Mouse (Mus musculus) embryonic facial prominence, embryonic 15.5 days (tissue): Measurements from ENCODE around the gene Camk1. TPM values are rescaled to one million over a fixed set of nuclear protein-coding genes. Genes with fewer than 3 reads are reported as not detected.

Experiments used
- ATAC-seq: fragments of 200-750 bp; cut with Nextera tagmentation; 2 replicates; pipeline ENCODE4 v1.8.0; 2017; ENCODE audit warnings: low read depth, moderate TSS enrichment; ENCODE audit not compliant: insufficient number of reproducible peaks, low FRiP score, low TSS enrichment
- H3K27ac ChIP-seq: fragments of 300-500 bp; sonication (generic); replicated peaks from 2 replicates; pipeline ENCODE4 v1.5.1; 2015; ENCODE audit warnings: mild to moderate bottlenecking, inconsistent platforms
- H3K27me3 ChIP-seq: fragments of 300-500 bp; sonication (generic); 2 replicates; pipeline ENCODE4 v1.6.1; 2015; ENCODE audit warnings: inconsistent platforms
- H3K36me3 ChIP-seq: fragments of 300-500 bp; sonication (generic); 2 replicates; pipeline ENCODE4 v1.6.1; 2015; ENCODE audit warnings: mild to moderate bottlenecking, inconsistent platforms
- H3K4me1 ChIP-seq: fragments of 300-500 bp; sonication (generic); 2 replicates; pipeline ENCODE4 v1.6.1; 2015; ENCODE audit warnings: inconsistent platforms
- H3K4me2 ChIP-seq: fragments of 300-500 bp; sonication (generic); replicated peaks from 2 replicates; pipeline ENCODE4 v1.6.1; 2015; ENCODE audit warnings: mild to moderate bottlenecking, inconsistent platforms
- H3K4me3 ChIP-seq: fragments of 300-500 bp; sonication (generic); replicated peaks from 2 replicates; pipeline ENCODE4 v1.5.1; 2015; ENCODE audit warnings: mild to moderate bottlenecking, inconsistent platforms
- H3K9ac ChIP-seq: fragments of 300-500 bp; sonication (generic); 2 replicates; pipeline ENCODE4 v1.6.1; 2015; ENCODE audit warnings: inconsistent platforms
- H3K9me3 ChIP-seq: fragments of 300-500 bp; sonication (generic); replicated peaks from 2 replicates; pipeline ENCODE4 v1.6.1; 2016; ENCODE audit warnings: inconsistent platforms
- WGBS: fragments of 180-500 bp; shearing (Covaris S2); methylation state at CpG from one replicate; pipeline ENCODE4 v1.1.7; 2015; 5-methylcytosine and 5-hydroxymethylcytosine counted together
- polyA plus RNA-seq: library from polyadenylated mRNA; unstranded; fragments of >200 nt; fragmentation: Nextera tagmentation; extraction: Ambion mirVana; gene quantifications from 2 replicates; pipeline ENCODE4 v1.2.1, GENCODE M21; 2015

Gene Camk1
- polyA plus RNA-seq, 1 experiment from 2014 or later, result 101 TPM

GRCm38 (mm10) chr6:113306322-113306985 is 37.3 kb downstream of the Camk1 start:
- no peaks in the 10 kb centered on the region for H3K27me3 ChIP-seq
- peak; percentile 98 for ATAC-seq
- peak overlapping the region; percentile 99 for H3K27ac ChIP-seq
- peak overlapping the region; percentile 100 for H3K4me3 ChIP-seq
- peak overlapping the region; percentile 96 for H3K4me2 ChIP-seq
- H3K9ac ChIP-seq, result peak overlapping the region; percentile 98
- peaks cover 22% of the 10 kb centered on the region for H3K4me1 ChIP-seq
- WGBS, result under 1% methylated on average over 47 of the region's 50 CpGs
- H3K36me3 ChIP-seq, result peaks cover 17% of the 10 kb centered on the region
- no peaks in the 10 kb centered on the region for H3K9me3 ChIP-seq

- 23% methylated on average over 3 of the region's 3 CpGs for WGBS
- Histone ChIP-seq H3K4me3 (no peak overlapping the region), H3K36me3 (no peaks in the 10 kb centered on the region), H3K27ac (no peak overlapping the region), H3K27me3 (no peaks in the 10 kb centered on the region), H3K9me3 (no peaks in the 10 kb centered on the region), H3K4me1 (0 out of 2 replicates have a peak, but pooled peaks cover 3% of the 10 kb centered on the region), H3K9ac (no peak overlapping the region), H3K4me2 (no peak overlapping the region)
- ATAC-seq, result no peak
Observed at GRCm38 (mm10) chr6:113302258-113302657, 41.5 kb downstream of the Camk1 start.

GRCm38 (mm10) chr6:113301350-113301749 is 42.4 kb downstream of the Camk1 start:
- WGBS, result 77% methylated on average over 5 of the region's 5 CpGs
- H3K4me2 ChIP-seq, result no peak overlapping the region
- H3K9ac ChIP-seq, result no peak overlapping the region

GRCm38 (mm10) chr6:113296639-113297038 is 47.1 kb downstream of the Camk1 start:
- ATAC-seq, result no peak
- 56% methylated on average over 4 of the region's 4 CpGs for WGBS
- no peaks in the 10 kb centered on the region for H3K4me1 ChIP-seq

More at GRCm38 (mm10) chr6:113301350-113301749, 42.4 kb downstream of the Camk1 start:
- Histone ChIP-seq H3K27ac (no peak overlapping the region), H3K9me3 (no peaks in the 10 kb centered on the region), H3K36me3 (no peaks in the 10 kb centered on the region), H3K27me3 (no peaks in the 10 kb centered on the region), H3K4me3 (no peak overlapping the region), H3K4me1 (0 out of 2 replicates have a peak, but pooled peaks cover 3% of the 10 kb centered on the region)
- ATAC-seq, result no peak

GRCm38 (mm10) chr6:113296046-113296445 is 47.7 kb downstream of the Camk1 start:
- Histone ChIP-seq H3K27ac (no peak overlapping the region), H3K4me1 (no peaks in the 10 kb centered on the region), H3K9ac (no peak overlapping the region), H3K36me3 (no peaks in the 10 kb centered on the region), H3K4me2 (no peak overlapping the region), H3K9me3 (no peaks in the 10 kb centered on the region), H3K27me3 (no peaks in the 10 kb centered on the region), H3K4me3 (no peak overlapping the region)
- ATAC-seq, result no peak
- WGBS, result 67% methylated on average over 2 of the region's 2 CpGs

More at GRCm38 (mm10) chr6:113296639-113297038, 47.1 kb downstream of the Camk1 start:
- H3K4me2 ChIP-seq, result no peak overlapping the region
- H3K27me3 ChIP-seq, result no peaks in the 10 kb centered on the region
- no peaks in the 10 kb centered on the region for H3K9me3 ChIP-seq
- no peak overlapping the region for H3K4me3 ChIP-seq
- H3K9ac ChIP-seq, result no peak overlapping the region
- H3K27ac ChIP-seq, result no peak overlapping the region
- no peaks in the 10 kb centered on the region for H3K36me3 ChIP-seq

GRCm38 (mm10) chr6:113292938-113293337 is 50.8 kb downstream of the Camk1 start:
- Histone ChIP-seq H3K4me3 (no peak overlapping the region), H3K9ac (no peak overlapping the region), H3K27ac (no peak overlapping the region), H3K4me1 (no peaks in the 10 kb centered on the region), H3K36me3 (no peaks in the 10 kb centered on the region), H3K9me3 (no peaks in the 10 kb centered on the region), H3K27me3 (no peaks in the 10 kb centered on the region), H3K4me2 (no peak overlapping the region)
- ATAC-seq, result no peak
- 68% methylated on average over 5 of the region's 5 CpGs for WGBS

GRCm38 (mm10) chr6:113290346-113290745 is 53.4 kb downstream of the Camk1 start:
- Histone ChIP-seq H3K9ac (no peak overlapping the region), H3K27me3 (peaks cover 6% of the 10 kb centered on the region; the same call in 1 of the 2 replicates), H3K27ac (no peak overlapping the region), H3K36me3 (no peaks in the 10 kb centered on the region), H3K9me3 (no peaks in the 10 kb centered on the region), H3K4me2 (no peak overlapping the region), H3K4me3 (no peak overlapping the region), H3K4me1 (no peaks in the 10 kb centered on the region)
- 63% methylated on average over 6 of the region's 6 CpGs for WGBS
- no peak for ATAC-seq

- 87% methylated on average over 15 of the region's 15 CpGs for WGBS
- no peak overlapping the region for H3K27ac ChIP-seq
- no peak for ATAC-seq
- H3K4me1 ChIP-seq, result no peaks in the 10 kb centered on the region
- no peaks in the 10 kb centered on the region for H3K9me3 ChIP-seq
- peaks cover 15% of the 10 kb centered on the region for H3K27me3 ChIP-seq
- H3K36me3 ChIP-seq, result no peaks in the 10 kb centered on the region
- no peak overlapping the region for H3K4me2 ChIP-seq
- H3K9ac ChIP-seq, result no peak overlapping the region
- no peak overlapping the region for H3K4me3 ChIP-seq
Observed at GRCm38 (mm10) chr6:113289346-113289745, 54.4 kb downstream of the Camk1 start.

GRCm38 (mm10) chr6:113287236-113287635 is 56.5 kb downstream of the Camk1 start:
- no peak for ATAC-seq
- Histone ChIP-seq H3K9ac (no peak overlapping the region), H3K36me3 (no peaks in the 10 kb centered on the region), H3K4me3 (no peak overlapping the region), H3K27ac (no peak overlapping the region), H3K4me2 (no peak overlapping the region), H3K4me1 (peaks cover 5% of the 10 kb centered on the region; the same call in 1 of the 2 replicates), H3K27me3 (peaks cover 37% of the 10 kb centered on the region), H3K9me3 (no peaks in the 10 kb centered on the region)
- 59% methylated on average over 4 of the region's 4 CpGs for WGBS

- 62% methylated on average over 1 of the region's 1 CpGs for whole genome bisulfite sequencing
- H3K9ac ChIP-seq, result no peak overlapping the region
- H3K27me3 ChIP-seq, result peaks cover 44% of the 10 kb centered on the region
- H3K27ac ChIP-seq, result no peak overlapping the region
- peaks cover 9% of the 10 kb centered on the region for H3K4me1 ChIP-seq
- H3K4me2 ChIP-seq, result no peak overlapping the region
- no peak overlapping the region for H3K4me3 ChIP-seq
- no peaks in the 10 kb centered on the region for H3K36me3 ChIP-seq
- no peaks in the 10 kb centered on the region for H3K9me3 ChIP-seq
- no peak for ATAC-seq
Observed at GRCm38 (mm10) chr6:113286316-113286715, 57.5 kb downstream of the Camk1 start.

- Histone ChIP-seq H3K4me3 (no peak overlapping the region), H3K4me1 (peaks cover 9% of the 10 kb centered on the region), H3K27ac (no peak overlapping the region), H3K27me3 (peaks cover 44% of the 10 kb centered on the region), H3K9ac (no peak overlapping the region), H3K9me3 (no peaks in the 10 kb centered on the region), H3K4me2 (no peak overlapping the region), H3K36me3 (0 out of 2 replicates have a peak, but pooled peaks cover 3% of the 10 kb centered on the region)
- 76% methylated on average over 3 of the region's 3 CpGs for WGBS
- ATAC-seq, result no peak
Observed at GRCm38 (mm10) chr6:113284931-113285330, 58.9 kb downstream of the Camk1 start.
